Mouse (Mus musculus): Measurements from ENCODE around the gene Shroom3. TPM values are rescaled to one million over a fixed set of nuclear protein-coding genes. Genes with fewer than 3 reads are reported as not detected.

Gene Shroom3
- total and polyA plus RNA-seq, 3 experiments: not detected

GRCm38 (mm10) chr5:92849743-92850142 is 166.5 kb downstream of the Shroom3 start:
- DNase-seq (ENCODE audit: low read depth, low spot score): no peak

GRCm38 (mm10) chr5:92850925-92851324 is 167.7 kb downstream of the Shroom3 start:
- H3K79me2 ChIP-seq (ENCODE audit: control insufficient read depth, insufficient read depth, low read length, poor library complexity): no peaks in the 10 kb centered on the region
- no peaks in the 10 kb centered on the region for H3K9me3 ChIP-seq (replicated peaks; ENCODE audit: insufficient read depth, low read length)
- no peaks in the 10 kb centered on the region for H3K27me3 ChIP-seq (ENCODE audit: control insufficient read depth in 1 of 2, insufficient read depth in 2 of 2, low read length in 2 of 2)
- no peak overlapping the region for H3K9ac ChIP-seq (ENCODE audit: control insufficient read depth, low read depth, low read length, poor library complexity, severe bottlenecking)
- H3K4me3 ChIP-seq (ENCODE audit: control insufficient read depth in 1 of 2, insufficient read depth in 1 of 2, low read depth in 2 of 2, low read length in 2 of 2): no peak overlapping the region
- H3K36me3 ChIP-seq (ENCODE audit: control insufficient read depth in 1 of 2, insufficient read depth in 2 of 2, low read length in 2 of 2): no peaks in the 10 kb centered on the region
- DNase-seq (ENCODE audit: low read depth, low spot score): no peak
- TF ChIP-seq EP300 (IDR thresholded peaks at IDR 0.05; ENCODE audit: low read depth in 1 of 2, low read length in 2 of 2): no peak
- TF ChIP-seq RCOR1 (IDR thresholded peaks at IDR 0.05; ENCODE audit: low read depth, low read length): no peak
- no peak for TF ChIP-seq SMC3 (IDR thresholded peaks at IDR 0.05; ENCODE audit: low read depth, low read length)
- no peak for TF ChIP-seq CHD1 (IDR thresholded peaks at IDR 0.05; ENCODE audit: low read depth, low read length)
- no peak for TF ChIP-seq RAD21 (IDR thresholded peaks at IDR 0.05; ENCODE audit: low read depth, low read length)
- no peak for TF ChIP-seq CTCF (IDR thresholded peaks at IDR 0.05 in 2 of 3, conservative IDR thresholded peaks at IDR 0.05 in 1 of 3; ENCODE audit: control insufficient read depth in 1 of 3, insufficient read depth in 1 of 3, low read depth in 2 of 3, low read length in 3 of 3, poor library complexity in 1 of 3, severe bottlenecking in 1 of 3)
- TF ChIP-seq MYC (IDR thresholded peaks at IDR 0.05; ENCODE audit: low read depth, low read length): no peak
- no peak overlapping the region for H3K27ac ChIP-seq (ENCODE audit: control insufficient read depth, low read depth, low read length)
- H3K4me1 ChIP-seq (ENCODE audit: control insufficient read depth in 1 of 2, insufficient read depth in 2 of 2, low read length in 2 of 2): no peaks in the 10 kb centered on the region

More at GRCm38 (mm10) chr5:92849743-92850142, 166.5 kb downstream of the Shroom3 start:
- TF ChIP-seq MAX (IDR thresholded peaks at IDR 0.05; ENCODE audit: low read length) (no peak), USF2 (IDR thresholded peaks at IDR 0.05; ENCODE audit: borderline replicate concordance in 1 of 2, insufficient read depth in 1 of 2, low read depth in 1 of 2, low read length in 2 of 2) (no peak), ETS1 (IDR thresholded peaks at IDR 0.05; ENCODE audit: low read depth, low read length) (no peak), GABPA (IDR thresholded peaks at IDR 0.05; ENCODE audit: low read depth, low read length) (no peak), HCFC1 (IDR thresholded peaks at IDR 0.05; ENCODE audit: low read depth, low read length) (no peak), RCOR1 (IDR thresholded peaks at IDR 0.05; ENCODE audit: low read depth, low read length) (no peak), E2F4 (IDR thresholded peaks at IDR 0.05; ENCODE audit: borderline replicate concordance, low read depth, low read length) (no peak), POLR2A (IDR thresholded peaks at IDR 0.05; ENCODE audit: control insufficient read depth in 1 of 2, insufficient read depth in 1 of 2, low read depth in 1 of 2, low read length in 2 of 2, poor library complexity in 1 of 2) (no peak), KAT2A (conservative IDR thresholded peaks at IDR 0.05; ENCODE audit: low read depth, low read length) (no peak), SIN3A (IDR thresholded peaks at IDR 0.05; ENCODE audit: low read length) (no peak)
- Histone ChIP-seq H3K9me3 (replicated peaks; ENCODE audit: insufficient read depth, low read length) (no peaks in the 10 kb centered on the region), H3K27me3 (ENCODE audit: control insufficient read depth in 1 of 2, insufficient read depth in 2 of 2, low read length in 2 of 2) (no peaks in the 10 kb centered on the region), H3K36me3 (ENCODE audit: control insufficient read depth in 1 of 2, insufficient read depth in 2 of 2, low read length in 2 of 2) (no peaks in the 10 kb centered on the region), H3K9ac (ENCODE audit: control insufficient read depth, low read depth, low read length, poor library complexity, severe bottlenecking) (no peak overlapping the region), H3K4me3 (ENCODE audit: control insufficient read depth in 1 of 2, insufficient read depth in 1 of 2, low read depth in 2 of 2, low read length in 2 of 2) (no peak overlapping the region), H3K4me1 (ENCODE audit: control insufficient read depth in 1 of 2, insufficient read depth in 2 of 2, low read length in 2 of 2) (no peaks in the 10 kb centered on the region), H3K27ac (ENCODE audit: control insufficient read depth, low read depth, low read length) (no peak overlapping the region), H3K79me2 (ENCODE audit: control insufficient read depth, insufficient read depth, low read length, poor library complexity) (no peaks in the 10 kb centered on the region)

- no peak for DNase-seq (ENCODE audit: low read depth, low spot score)
- H3K27me3 ChIP-seq (ENCODE audit: control insufficient read depth in 1 of 2, insufficient read depth in 2 of 2, low read length in 2 of 2): no peaks in the 10 kb centered on the region
- no peaks in the 10 kb centered on the region for H3K79me2 ChIP-seq (ENCODE audit: control insufficient read depth, insufficient read depth, low read length, poor library complexity)
- H3K4me3 ChIP-seq (ENCODE audit: control insufficient read depth in 1 of 2, insufficient read depth in 1 of 2, low read depth in 2 of 2, low read length in 2 of 2): no peak overlapping the region
- no peaks in the 10 kb centered on the region for H3K36me3 ChIP-seq (ENCODE audit: control insufficient read depth in 1 of 2, insufficient read depth in 2 of 2, low read length in 2 of 2)
- H3K4me1 ChIP-seq (ENCODE audit: control insufficient read depth in 1 of 2, insufficient read depth in 2 of 2, low read length in 2 of 2): no peaks in the 10 kb centered on the region
- no peaks in the 10 kb centered on the region for H3K9me3 ChIP-seq (replicated peaks; ENCODE audit: insufficient read depth, low read length)
- no peak overlapping the region for H3K27ac ChIP-seq (ENCODE audit: control insufficient read depth, low read depth, low read length)
- H3K9ac ChIP-seq (ENCODE audit: control insufficient read depth, low read depth, low read length, poor library complexity, severe bottlenecking): no peak overlapping the region
- no peak for TF ChIP-seq ZNF384 (IDR thresholded peaks at IDR 0.05; ENCODE audit: low read depth, low read length)
- TF ChIP-seq POLR2AphosphoS2 (IDR thresholded peaks at IDR 0.05; ENCODE audit: low read length): no peak
- TF ChIP-seq GATA1 (IDR thresholded peaks at IDR 0.05; ENCODE audit: low read depth, low read length): no peak
- TF ChIP-seq POLR2A (IDR thresholded peaks at IDR 0.05; ENCODE audit: control insufficient read depth in 1 of 2, insufficient read depth in 1 of 2, low read depth in 1 of 2, low read length in 2 of 2, poor library complexity in 1 of 2): no peak
- no peak for TF ChIP-seq MAFK (IDR thresholded peaks at IDR 0.05; ENCODE audit: borderline replicate concordance, low read depth, low read length)
- TF ChIP-seq SMC3 (IDR thresholded peaks at IDR 0.05; ENCODE audit: low read depth, low read length): no peak
- TF ChIP-seq POLR2AphosphoS5 (IDR thresholded peaks at IDR 0.05; ENCODE audit: borderline replicate concordance, low read depth, low read length): no peak
- no peak for TF ChIP-seq RAD21 (IDR thresholded peaks at IDR 0.05; ENCODE audit: low read depth, low read length)
- TF ChIP-seq E2F4 (IDR thresholded peaks at IDR 0.05; ENCODE audit: borderline replicate concordance, low read depth, low read length): no peak
- no peak for TF ChIP-seq MYC (IDR thresholded peaks at IDR 0.05; ENCODE audit: low read depth, low read length)
- TF ChIP-seq ELF1 (IDR thresholded peaks at IDR 0.05; ENCODE audit: low read depth, low read length): no peak
- no peak for TF ChIP-seq GABPA (IDR thresholded peaks at IDR 0.05; ENCODE audit: low read depth, low read length)
- TF ChIP-seq NRF1 (IDR thresholded peaks at IDR 0.05; ENCODE audit: insufficient read depth, low read depth, low read length, poor library complexity, severe bottlenecking): no peak
- TF ChIP-seq MXI1 (IDR thresholded peaks at IDR 0.05; ENCODE audit: low read depth, low read length): no peak
These were observed 171.7 kb downstream of the Shroom3 start for GRCm38 (mm10) chr5:92854983-92855382.
